Mouse (Mus musculus) liver, embryonic 15.5 days (tissue): Measurements from ENCODE around the gene Fuca2. TPM values are rescaled to one million over a fixed set of nuclear protein-coding genes. Genes with fewer than 3 reads are reported as not detected.

Experiments used
- ATAC-seq: fragments of 200-750 bp; cut with Nextera tagmentation; 2 replicates; pipeline ENCODE4 v1.8.0; 2017; ENCODE audit warnings: moderate number of reproducible peaks, mild to moderate bottlenecking, moderate library complexity; ENCODE audit not compliant: insufficient read depth
- H3K27ac ChIP-seq: fragments of 300-500 bp; sonication (generic); replicated peaks from 2 replicates; pipeline ENCODE4 v1.5.1; 2015; ENCODE audit warnings: mild to moderate bottlenecking, inconsistent platforms
- H3K27me3 ChIP-seq: fragments of 300-500 bp; sonication (generic); 2 replicates; pipeline ENCODE4 v1.6.1; 2015; ENCODE audit warnings: mild to moderate bottlenecking, inconsistent platforms
- H3K36me3 ChIP-seq: fragments of 300-500 bp; sonication (generic); replicated peaks from 2 replicates; pipeline ENCODE4 v1.6.1; 2015; ENCODE audit warnings: moderate library complexity, mild to moderate bottlenecking, inconsistent platforms
- H3K4me1 ChIP-seq: fragments of 300-500 bp; sonication (generic); replicated peaks from 2 replicates; pipeline ENCODE4 v1.6.1; 2015; ENCODE audit warnings: inconsistent platforms
- H3K4me2 ChIP-seq: fragments of 300-500 bp; sonication (generic); 2 replicates; pipeline ENCODE4 v1.6.1; 2015; ENCODE audit warnings: moderate library complexity, mild to moderate bottlenecking, inconsistent platforms
- H3K4me3 ChIP-seq: fragments of 300-500 bp; sonication (generic); replicated peaks from 2 replicates; pipeline ENCODE4 v1.5.1; 2015; ENCODE audit warnings: mild to moderate bottlenecking, inconsistent platforms
- H3K9ac ChIP-seq: fragments of 300-500 bp; sonication (generic); 2 replicates; pipeline ENCODE4 v1.6.1; 2015; ENCODE audit warnings: moderate library complexity, mild to moderate bottlenecking, inconsistent platforms
- H3K9me3 ChIP-seq: fragments of 300-500 bp; sonication (generic); replicated peaks from 2 replicates; pipeline ENCODE4 v1.6.1; 2016; ENCODE audit warnings: inconsistent platforms
- WGBS: fragments of 180-500 bp; shearing (Covaris S2); methylation state at CpG from one replicate; pipeline ENCODE4 v1.1.7; 2015; ENCODE audit warnings: mixed read lengths; ENCODE audit not compliant: insufficient replicate concordance; 5-methylcytosine and 5-hydroxymethylcytosine counted together
- polyA plus RNA-seq: library from polyadenylated mRNA; unstranded; fragments of >200 nt; fragmentation: Nextera tagmentation; extraction: Ambion mirVana; gene quantifications from 2 replicates; pipeline ENCODE4 v1.2.1, GENCODE M21; 2015

The Fuca2 gene
- polyA plus RNA-seq, 1 experiment from 2014 or later: 57.3 TPM

- Histone ChIP-seq H3K27me3 (no peaks in the 10 kb centered on the region), H3K4me2 (no peak overlapping the region), H3K36me3 (peaks cover 20% of the 10 kb centered on the region; the same call in 1 of the 2 replicates), H3K4me1 (no peaks in the 10 kb centered on the region), H3K27ac (no peak overlapping the region), H3K9ac (no peak overlapping the region), H3K4me3 (no peak overlapping the region), H3K9me3 (no peaks in the 10 kb centered on the region)
- WGBS: 63% methylated on average over 4 of the region's 4 CpGs
- ATAC-seq: no peak
These were observed 28.8 kb downstream of the Fuca2 start for GRCm38 (mm10) chr10:13528155-13528554.

GRCm38 (mm10) chr10:13534751-13535150 is 35.4 kb downstream of the Fuca2 start:
- Histone ChIP-seq H3K27ac (no peak overlapping the region), H3K27me3 (no peaks in the 10 kb centered on the region), H3K4me1 (no peaks in the 10 kb centered on the region), H3K36me3 (peaks cover 39% of the 10 kb centered on the region), H3K9me3 (no peaks in the 10 kb centered on the region), H3K4me2 (no peak overlapping the region), H3K4me3 (no peak overlapping the region), H3K9ac (no peak overlapping the region)
- no peak for ATAC-seq
- WGBS: 71% methylated on average over 3 of the region's 3 CpGs

GRCm38 (mm10) chr10:13536706-13537105 is 37.4 kb downstream of the Fuca2 start:
- WGBS: 89% methylated on average over 7 of the region's 7 CpGs

DNA sequence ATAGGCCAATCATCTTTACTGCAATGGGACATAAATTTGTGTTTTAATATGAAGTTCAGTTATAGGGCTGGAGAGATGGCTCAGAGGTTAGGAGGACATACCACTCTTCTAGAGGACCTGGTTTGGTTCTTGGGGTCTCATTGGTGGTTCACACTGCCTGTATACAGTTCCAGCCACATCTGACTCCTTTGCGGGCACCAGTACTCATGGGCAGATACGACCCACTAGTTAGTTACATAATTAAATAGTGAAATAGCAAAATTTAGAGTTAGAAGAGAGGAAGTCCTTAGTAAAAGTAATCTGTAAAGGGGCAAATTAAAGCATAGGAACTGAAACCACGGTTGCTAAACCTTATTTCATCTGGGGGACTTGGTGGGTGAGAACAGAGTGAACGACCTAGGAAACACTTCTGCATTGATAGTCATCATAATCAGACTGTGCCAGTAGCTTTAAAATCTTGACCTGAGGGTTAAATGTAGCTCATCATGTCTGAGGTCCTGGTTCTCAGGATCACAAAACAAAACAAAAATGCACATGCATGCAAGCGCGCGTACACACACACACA is 40.5 kb downstream of the Fuca2 start:
- Histone ChIP-seq H3K9ac (no peak overlapping the region), H3K36me3 (peaks cover 23% of the 10 kb centered on the region), H3K4me1 (no peaks in the 10 kb centered on the region), H3K27ac (no peak overlapping the region), H3K4me3 (no peak overlapping the region), H3K9me3 (no peaks in the 10 kb centered on the region), H3K4me2 (no peak overlapping the region), H3K27me3 (no peaks in the 10 kb centered on the region)
- 81% methylated on average over 7 of the region's 7 CpGs for WGBS
- no peak for ATAC-seq

More at GRCm38 (mm10) chr10:13536706-13537105, 37.4 kb downstream of the Fuca2 start:
- no peaks in the 10 kb centered on the region for H3K9me3 ChIP-seq
- H3K27ac ChIP-seq: no peak overlapping the region
- no peak overlapping the region for H3K4me3 ChIP-seq
- no peak overlapping the region for H3K9ac ChIP-seq
- no peak overlapping the region for H3K4me2 ChIP-seq
- H3K27me3 ChIP-seq: no peaks in the 10 kb centered on the region
- H3K36me3 ChIP-seq: peaks cover 37% of the 10 kb centered on the region
- no peaks in the 10 kb centered on the region for H3K4me1 ChIP-seq
- no peak for ATAC-seq

GRCm38 (mm10) chr10:13541721-13542120 is 42.4 kb downstream of the Fuca2 start:
- Histone ChIP-seq H3K36me3 (peaks cover 14% of the 10 kb centered on the region), H3K4me3 (no peak overlapping the region), H3K27ac (no peak overlapping the region), H3K27me3 (no peaks in the 10 kb centered on the region), H3K9ac (no peak overlapping the region), H3K4me2 (no peak overlapping the region), H3K9me3 (no peaks in the 10 kb centered on the region), H3K4me1 (no peaks in the 10 kb centered on the region)
- ATAC-seq: no peak
- WGBS: 83% methylated on average over 5 of the region's 5 CpGs

DNA sequence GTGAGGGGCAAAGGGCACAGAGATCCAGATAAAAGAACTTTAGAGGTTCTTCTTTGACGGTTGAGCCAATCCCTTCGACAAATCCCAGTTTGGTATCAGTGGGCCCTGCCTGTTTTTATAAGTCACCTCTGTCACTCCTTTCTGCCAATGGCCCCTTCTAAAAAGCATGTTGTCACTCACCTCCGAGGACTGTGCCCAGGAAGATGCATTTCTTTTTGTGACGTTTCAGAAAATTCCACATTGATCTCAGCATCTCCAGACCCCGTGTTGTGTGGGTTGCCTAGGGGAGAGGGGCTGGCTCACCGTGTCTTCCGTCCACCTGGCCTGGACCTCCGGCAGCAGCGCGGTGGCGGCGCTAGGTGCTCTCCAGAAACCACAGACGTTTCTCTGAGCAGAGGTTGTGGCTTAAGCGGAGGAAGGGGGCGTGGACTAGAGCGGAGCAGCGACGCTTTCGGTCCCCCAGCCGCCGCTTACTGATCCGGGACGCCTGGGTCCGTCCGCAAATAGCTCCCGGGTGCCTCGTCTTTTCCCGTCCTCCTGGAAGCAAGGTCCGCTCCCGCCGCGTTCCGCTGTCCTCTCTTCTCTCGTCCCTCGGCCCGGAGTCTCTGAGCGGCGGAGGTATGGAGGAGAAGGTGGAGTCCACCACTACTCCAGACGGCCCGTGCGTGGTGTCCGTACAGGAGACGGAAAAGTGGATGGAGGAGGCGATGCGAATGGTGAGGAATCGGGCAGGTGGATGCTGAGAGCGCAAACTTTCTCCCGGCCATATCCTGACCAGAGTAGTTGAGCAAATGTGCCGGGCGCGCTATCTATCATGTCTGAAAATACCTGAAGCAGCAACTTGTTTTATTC is 53.5 kb downstream of the Fuca2 start, which contains the start of the genes Adat2 and Pex3:
Adat2 (plus strand) TSS at position 249 of the 852 bp plus-strand sequence.
Pex3 (minus strand) TSS at position 497 of the 852 bp plus-strand sequence.
- under 1% methylated on average over 51 of the region's 51 CpGs for WGBS
- Histone ChIP-seq H3K27ac (peak within 1 kb of the TSS; percentile 86), H3K36me3 (0 out of 2 replicates have a peak, but pooled peaks cover 8% of the 10 kb centered on the region), H3K4me2 (peak within 1 kb of the TSS; percentile 77), H3K9ac (peak within 1 kb of the TSS; percentile 76), H3K4me3 (peak within 1 kb of the TSS; percentile 69), H3K9me3 (no peaks in the 10 kb centered on the region), H3K4me1 (peaks cover 17% of the 10 kb centered on the region), H3K27me3 (no peaks in the 10 kb centered on the region)
- peak; percentile 96 for ATAC-seq

DNA sequence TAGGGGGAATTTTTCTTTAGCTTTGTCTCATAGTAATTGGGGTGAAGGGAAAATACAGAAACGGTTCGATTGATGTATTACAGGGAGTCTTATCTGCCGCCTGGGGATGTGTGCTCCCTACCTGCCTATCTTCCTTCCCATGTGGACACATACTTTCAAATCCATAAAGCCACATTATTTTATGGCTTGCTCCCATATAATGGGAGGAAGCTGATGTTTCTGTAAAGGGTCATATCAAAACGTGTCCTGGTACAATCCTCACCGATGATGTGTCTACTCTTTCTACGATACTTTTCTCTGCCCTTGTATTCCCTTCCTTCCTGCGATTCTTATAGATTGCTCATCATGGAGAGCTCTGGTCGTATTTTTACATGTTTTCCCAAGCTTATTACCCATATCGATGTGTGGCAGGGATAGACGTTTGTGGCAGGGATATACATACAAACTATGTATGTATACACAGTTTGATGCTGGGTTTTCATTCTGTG is 54.2 kb downstream of the Fuca2 start:
- peak overlapping the region; percentile 76 for H3K9ac ChIP-seq
- peak overlapping the region; percentile 86 for H3K27ac ChIP-seq
- H3K36me3 ChIP-seq: 0 out of 2 replicates have a peak, but pooled peaks cover 8% of the 10 kb centered on the region
- peak overlapping the region; percentile 69 for H3K4me3 ChIP-seq
- no peaks in the 10 kb centered on the region for H3K27me3 ChIP-seq
- 16% methylated on average over 10 of the region's 10 CpGs for WGBS
- H3K4me1 ChIP-seq: peaks cover 17% of the 10 kb centered on the region
- no peaks in the 10 kb centered on the region for H3K9me3 ChIP-seq
- peak; percentile 57 for ATAC-seq
- peak overlapping the region; percentile 77 for H3K4me2 ChIP-seq

GRCm38 (mm10) chr10:13554316-13554715 is 55.0 kb downstream of the Fuca2 start:
- WGBS: 85% methylated on average over 1 of the region's 1 CpGs
- H3K36me3 ChIP-seq: 0 out of 2 replicates have a peak, but pooled peaks cover 8% of the 10 kb centered on the region
- no peaks in the 10 kb centered on the region for H3K27me3 ChIP-seq
- H3K4me3 ChIP-seq: peak overlapping the region; percentile 69; the same call in 1 of the 2 replicates
- H3K27ac ChIP-seq: no peak overlapping the region
- H3K9ac ChIP-seq: no peak overlapping the region
- peaks cover 17% of the 10 kb centered on the region for H3K4me1 ChIP-seq
- H3K9me3 ChIP-seq: no peaks in the 10 kb centered on the region
- no peak for ATAC-seq
- peak overlapping the region; percentile 77 for H3K4me2 ChIP-seq

DNA sequence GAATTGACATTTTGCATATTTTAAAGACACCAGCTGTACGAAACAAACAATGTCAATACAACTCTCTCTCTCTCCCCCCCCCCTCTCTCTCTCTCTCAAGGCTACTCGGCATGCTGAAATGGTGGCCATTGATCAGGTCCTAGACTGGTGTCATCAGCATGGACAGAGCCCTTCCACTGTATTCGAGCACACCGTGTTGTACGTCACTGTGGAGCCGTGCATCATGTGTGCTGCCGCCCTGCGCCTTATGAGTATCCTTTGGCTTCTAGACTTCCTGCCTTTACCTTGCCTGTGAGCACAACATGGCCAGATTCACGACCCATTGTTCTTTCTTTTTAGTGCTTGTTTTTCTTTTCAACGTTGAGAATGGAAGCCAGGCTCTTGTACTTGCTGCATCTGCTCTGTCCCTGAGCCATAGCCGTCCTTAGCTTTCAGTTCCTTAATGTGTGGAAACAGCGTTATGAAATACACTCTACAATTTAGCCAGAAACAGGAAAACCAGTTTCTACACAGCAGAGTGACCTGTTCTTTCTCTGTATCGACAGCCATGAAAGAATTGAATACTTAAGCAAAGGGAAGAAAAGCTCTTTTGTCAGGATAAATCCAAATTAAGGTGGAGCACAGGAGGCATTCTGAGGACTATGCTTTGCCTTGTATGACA is 60.8 kb downstream of the Fuca2 start:
- H3K4me3 ChIP-seq: no peak overlapping the region
- ATAC-seq: no peak
- no peaks in the 10 kb centered on the region for H3K9me3 ChIP-seq
- no peak overlapping the region for H3K27ac ChIP-seq
- no peaks in the 10 kb centered on the region for H3K4me1 ChIP-seq
- H3K9ac ChIP-seq: no peak overlapping the region
- H3K36me3 ChIP-seq: peaks cover 42% of the 10 kb centered on the region
- WGBS: 70% methylated on average over 13 of the region's 13 CpGs
- no peak overlapping the region for H3K4me2 ChIP-seq
- no peaks in the 10 kb centered on the region for H3K27me3 ChIP-seq

DNA sequence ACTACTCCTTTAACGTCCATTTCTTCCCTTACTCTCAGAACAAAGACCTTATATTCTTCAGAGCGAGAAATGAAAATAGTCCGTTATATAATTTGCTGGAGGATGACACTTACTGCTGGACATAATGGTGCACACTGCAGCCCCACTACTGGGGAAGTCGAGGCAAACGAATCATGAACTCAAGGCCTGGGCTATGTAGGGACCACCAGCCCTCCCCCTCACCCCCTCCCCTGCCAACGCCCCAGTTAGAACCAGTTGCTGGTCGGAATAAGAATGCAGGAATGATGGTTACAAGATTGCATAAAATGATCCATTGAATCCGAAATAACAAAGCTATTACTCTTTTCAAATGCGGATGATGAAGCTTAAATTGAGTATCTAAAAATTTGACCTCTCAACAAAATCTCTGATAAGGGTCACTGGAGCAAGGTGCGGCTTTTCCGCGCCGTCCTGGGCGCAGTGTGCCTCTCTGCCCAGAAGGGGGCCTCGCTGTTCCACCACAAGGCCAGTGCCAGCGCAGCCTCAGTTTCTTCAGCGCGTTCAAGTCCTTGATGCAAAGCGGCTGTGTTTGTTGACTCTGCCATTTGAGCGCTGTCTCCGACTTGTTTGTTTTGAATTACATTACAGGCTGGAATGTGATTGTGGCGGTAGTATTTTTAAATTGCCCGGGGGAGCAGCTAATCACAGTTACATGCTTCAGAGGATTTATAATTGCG is 65.2 kb downstream of the Fuca2 start:
- H3K9ac ChIP-seq: no peak overlapping the region
- no peak for ATAC-seq
- H3K36me3 ChIP-seq: peaks cover 34% of the 10 kb centered on the region
- H3K4me3 ChIP-seq: no peak overlapping the region
- no peak overlapping the region for H3K27ac ChIP-seq
- no peaks in the 10 kb centered on the region for H3K9me3 ChIP-seq
- H3K4me2 ChIP-seq: peak overlapping the region; percentile 9; the same call in 1 of the 2 replicates
- H3K27me3 ChIP-seq: no peaks in the 10 kb centered on the region
- WGBS: 25% methylated on average over 24 of the region's 24 CpGs
- no peaks in the 10 kb centered on the region for H3K4me1 ChIP-seq
